Mouse (Mus musculus): Measurements from ENCODE around the gene Kif14. TPM values are rescaled to one million over a fixed set of nuclear protein-coding genes. Genes with fewer than 3 reads are reported as not detected.
"Not testable (repeated sequence)": the region's sequence is repeated elsewhere in the genome, so short reads cannot be mapped to it uniquely, and the experiment has no call there.

Kif14 gene
- total RNA-seq, 2 experiments from 2014 or later, result 5.8 to 18.7 TPM

DNA sequence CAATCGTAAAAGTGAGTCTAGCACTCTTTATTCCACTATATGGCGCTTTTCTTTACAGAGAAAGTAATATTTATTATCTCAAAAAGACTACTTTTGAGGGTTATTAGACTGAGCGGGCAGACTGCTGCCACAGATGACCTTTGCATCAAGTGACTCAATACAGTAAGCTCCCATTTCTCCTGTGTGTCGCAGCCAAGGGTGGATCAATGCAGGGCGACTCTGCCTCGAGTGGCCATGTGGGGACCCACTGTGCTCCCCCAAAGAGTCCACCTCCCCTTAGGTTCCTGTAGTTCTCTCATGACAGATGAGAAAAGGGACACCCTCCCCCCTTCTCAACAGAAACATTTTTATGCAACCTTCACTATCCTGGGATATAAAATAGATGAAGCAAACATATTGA is 84.1 kb downstream of the Kif14 start:
- no peak; the same call in 1 of the 2 replicates for ATAC-seq (replicated peaks; ENCODE audit: low FRiP score, poor library complexity, severe bottlenecking)

DNA sequence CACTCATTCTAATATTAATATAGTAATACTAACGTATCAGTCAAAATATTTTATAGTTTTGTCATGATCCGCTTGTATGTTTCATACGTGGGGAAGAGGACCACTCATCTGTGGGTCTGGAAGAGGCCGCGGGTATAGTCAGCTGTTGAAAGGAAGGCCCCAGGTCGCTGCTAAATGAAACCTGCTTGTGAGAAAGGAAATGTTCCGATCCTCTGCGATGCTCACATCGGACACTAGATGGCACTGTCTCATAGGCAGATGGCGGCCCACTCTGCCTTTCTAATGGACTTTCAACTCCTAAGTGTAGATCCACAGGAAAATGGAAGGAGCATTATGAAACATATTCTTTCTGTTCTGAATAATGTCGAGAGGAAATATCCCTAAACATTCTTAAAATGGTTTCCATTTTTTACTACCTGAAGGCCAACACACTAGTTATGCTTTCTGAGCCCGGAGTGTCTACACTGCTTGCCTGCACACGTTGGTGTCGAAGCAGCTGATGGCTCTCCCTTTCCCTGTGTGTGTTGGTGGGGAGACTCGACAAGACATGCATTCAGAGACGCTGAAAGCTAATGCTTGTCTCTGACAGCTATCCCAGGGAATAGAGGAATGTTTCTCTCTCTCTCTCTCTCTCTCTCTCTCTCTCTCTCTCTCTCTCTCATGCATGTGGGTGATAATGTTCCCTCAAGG is 84.9 kb downstream of the Kif14 start:
- ATAC-seq (replicated peaks; ENCODE audit: low FRiP score, poor library complexity, severe bottlenecking), result peak; percentile 86

DNA sequence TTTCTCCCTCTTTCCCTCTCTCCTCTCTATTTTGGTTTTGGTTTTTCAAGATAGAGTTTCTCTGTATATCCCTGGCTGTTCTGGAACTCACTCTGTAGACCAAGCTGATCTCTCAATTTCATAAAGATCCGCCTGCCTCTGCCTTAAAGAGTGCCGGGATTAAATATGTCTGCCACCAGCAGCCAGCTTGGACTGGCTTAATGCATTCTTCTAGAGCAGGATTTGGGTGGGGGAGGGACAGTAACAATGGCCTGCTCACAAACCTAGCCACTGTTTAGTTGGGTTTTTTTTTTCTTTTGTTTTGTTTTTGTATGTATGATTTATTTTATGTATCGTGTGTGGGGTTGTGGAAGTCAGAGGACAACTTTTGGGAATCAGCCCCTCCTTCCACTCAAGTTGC is 88.5 kb downstream of the Kif14 start:
- ATAC-seq (replicated peaks; ENCODE audit: low FRiP score, poor library complexity, severe bottlenecking), result no peak

DNA sequence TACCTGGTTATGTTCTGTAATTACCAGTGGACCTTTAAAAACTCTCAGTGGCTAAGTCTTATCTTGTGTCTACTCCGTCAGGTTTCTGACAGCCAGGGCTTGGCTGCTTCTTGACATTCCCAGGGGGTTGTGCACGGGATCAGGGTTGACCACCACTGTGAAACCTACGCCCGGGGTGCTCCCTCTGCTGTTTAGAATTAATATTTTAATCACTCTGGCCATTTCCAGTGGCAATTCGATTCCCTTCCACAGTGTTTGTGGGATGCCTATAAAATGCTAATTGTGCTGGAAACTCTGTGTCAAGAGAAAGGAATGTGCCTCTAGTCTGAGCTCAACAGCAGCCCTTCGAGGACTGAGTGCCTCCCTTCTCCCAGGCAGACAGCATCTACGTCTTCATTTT is 89.7 kb downstream of the Kif14 start:
- ATAC-seq (replicated peaks; ENCODE audit: low FRiP score, poor library complexity, severe bottlenecking), result no peak

DNA sequence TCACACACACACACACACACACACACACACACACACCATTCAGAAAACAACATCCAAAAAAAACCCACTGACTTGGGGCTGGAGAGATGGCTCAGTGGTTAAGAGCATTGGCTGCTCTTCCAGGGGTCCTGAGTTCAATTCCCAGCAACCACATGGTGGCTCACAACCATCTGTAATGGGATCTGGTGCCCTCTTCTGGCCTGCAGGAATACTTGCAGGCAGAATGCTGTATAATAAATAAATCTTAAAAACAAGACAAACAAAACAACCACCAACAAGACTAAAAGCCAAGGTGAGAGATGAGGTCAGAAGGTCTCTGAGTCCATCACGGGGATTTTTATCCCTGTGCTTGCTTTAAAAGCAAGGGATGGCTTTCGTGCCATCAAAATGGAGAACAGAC is 90.5 kb downstream of the Kif14 start:
- ATAC-seq (replicated peaks; ENCODE audit: low FRiP score, poor library complexity, severe bottlenecking), result not testable (repeated sequence)

DNA sequence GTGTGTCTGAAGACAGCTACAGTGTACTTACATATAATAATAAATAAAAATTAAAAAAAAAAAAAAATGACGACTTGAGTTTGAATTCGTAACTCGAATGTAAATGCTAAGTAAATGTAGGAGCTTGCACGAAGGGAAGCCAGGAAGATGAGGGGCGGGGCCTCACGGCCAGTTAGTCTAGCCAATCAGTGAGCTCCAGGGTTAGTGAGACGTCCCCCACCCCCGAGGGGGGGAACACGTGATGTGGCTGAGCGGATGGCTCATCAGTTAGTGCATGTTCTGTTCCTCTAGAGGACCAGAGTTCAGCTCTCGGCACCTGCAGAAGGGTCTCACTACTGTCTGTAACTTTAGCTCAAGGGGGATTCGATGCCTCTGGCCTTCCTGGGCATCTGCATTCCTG is 91.3 kb downstream of the Kif14 start:
- ATAC-seq (replicated peaks; ENCODE audit: low FRiP score, poor library complexity, severe bottlenecking), result no peak

DNA sequence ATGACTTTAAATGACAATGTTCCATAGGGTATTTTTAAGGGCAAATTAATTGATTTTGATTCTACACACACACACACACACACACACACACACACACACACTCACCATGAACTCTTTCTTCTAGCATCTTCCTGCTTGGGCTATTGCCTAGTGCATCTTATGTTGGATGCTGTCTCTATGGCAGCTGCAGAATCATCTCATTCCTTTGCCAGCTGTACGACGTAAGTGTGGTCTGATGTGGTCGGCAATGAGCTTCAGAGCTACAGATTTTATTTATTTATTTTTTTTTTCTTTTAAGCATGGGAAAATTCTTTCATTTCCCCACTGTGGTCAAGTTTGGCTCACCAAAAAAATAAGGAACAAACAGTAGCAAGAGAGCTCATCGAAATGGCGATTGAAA is 92.6 kb downstream of the Kif14 start:
- ATAC-seq (replicated peaks; ENCODE audit: low FRiP score, poor library complexity, severe bottlenecking), result no peak

DNA sequence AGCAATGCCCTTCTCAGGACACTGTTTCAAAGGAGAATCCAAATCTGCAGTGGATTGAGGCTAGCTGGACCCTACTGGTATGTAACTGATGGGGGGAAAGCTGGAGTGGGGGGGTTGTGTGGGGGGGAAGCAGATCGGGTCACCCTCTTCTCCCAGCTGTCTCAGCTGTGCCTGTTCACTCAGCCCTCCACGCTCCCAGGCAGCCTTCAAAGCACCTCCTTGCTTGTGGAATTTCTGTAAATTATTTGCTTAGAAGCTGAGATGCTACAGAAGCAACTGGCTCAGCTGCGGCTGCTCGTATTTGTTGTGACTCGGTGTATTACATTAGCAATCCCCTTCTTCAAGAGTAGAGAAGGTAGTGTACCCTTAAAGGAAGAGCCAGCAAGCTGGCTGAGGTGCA is 93.1 kb downstream of the Kif14 start:
- ATAC-seq (replicated peaks; ENCODE audit: low FRiP score, poor library complexity, severe bottlenecking), result no peak

DNA sequence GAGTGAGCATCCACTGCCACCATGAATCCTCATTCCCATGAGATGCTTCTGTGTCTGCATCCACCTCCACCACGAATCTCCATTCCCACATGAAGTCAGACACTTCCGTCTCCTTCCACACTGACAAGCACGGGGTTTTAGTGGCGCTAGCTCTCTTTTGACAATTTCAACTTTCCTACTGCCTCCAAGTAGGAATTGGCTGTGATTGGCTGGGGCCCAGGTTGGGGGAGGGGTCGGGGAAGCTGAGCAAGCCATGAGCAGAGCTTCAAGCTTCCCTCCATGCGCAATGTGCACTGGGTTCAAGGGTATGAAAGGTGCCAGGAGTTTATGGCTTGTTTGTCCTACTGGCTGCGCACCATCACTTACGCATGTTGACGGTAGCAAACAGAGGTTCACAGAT is 93.6 kb downstream of the Kif14 start:
- ATAC-seq (replicated peaks; ENCODE audit: low FRiP score, poor library complexity, severe bottlenecking), result no peak

DNA sequence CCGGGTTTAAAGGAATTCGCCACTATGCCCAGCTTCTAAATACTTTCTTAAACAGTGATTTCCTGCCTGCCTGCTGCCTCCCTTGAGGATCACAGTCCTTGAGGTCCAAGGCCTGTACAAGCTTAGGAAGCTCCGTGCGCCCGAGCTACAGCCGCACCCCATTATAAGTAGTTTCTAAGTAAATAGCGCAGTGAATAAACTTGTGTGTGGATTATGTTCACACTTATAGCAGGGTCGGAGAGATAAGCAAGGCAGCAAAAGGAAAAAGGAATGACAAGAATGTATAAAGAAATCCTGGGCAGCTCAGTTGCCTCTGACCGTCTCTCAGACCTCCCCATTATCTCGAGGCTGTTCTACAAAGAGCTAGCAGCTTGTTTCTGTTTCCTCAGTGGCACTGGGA is 95.7 kb downstream of the Kif14 start:
- no peak for ATAC-seq (replicated peaks; ENCODE audit: low FRiP score, poor library complexity, severe bottlenecking)

DNA sequence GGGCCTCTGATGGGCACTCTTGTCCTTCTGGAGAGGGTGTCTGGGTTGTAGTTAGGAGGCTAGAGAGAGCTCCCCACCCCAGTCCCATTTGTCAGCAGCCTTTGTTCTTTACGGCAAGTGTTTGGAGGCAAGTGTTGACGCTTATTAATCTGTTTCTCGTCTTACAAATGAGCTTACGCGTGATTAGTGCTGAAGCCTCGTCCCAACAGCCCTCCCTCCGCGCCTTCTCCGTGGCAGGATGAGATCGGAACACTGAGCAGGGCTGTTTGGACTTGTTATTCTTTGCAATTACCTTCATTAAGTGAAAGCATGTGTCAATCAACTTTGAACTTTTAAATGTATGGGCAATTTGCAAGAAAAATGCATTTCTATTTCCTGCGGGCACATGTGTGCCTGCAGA is 97.0 kb downstream of the Kif14 start:
- no peak for ATAC-seq (replicated peaks; ENCODE audit: low FRiP score, poor library complexity, severe bottlenecking)

DNA sequence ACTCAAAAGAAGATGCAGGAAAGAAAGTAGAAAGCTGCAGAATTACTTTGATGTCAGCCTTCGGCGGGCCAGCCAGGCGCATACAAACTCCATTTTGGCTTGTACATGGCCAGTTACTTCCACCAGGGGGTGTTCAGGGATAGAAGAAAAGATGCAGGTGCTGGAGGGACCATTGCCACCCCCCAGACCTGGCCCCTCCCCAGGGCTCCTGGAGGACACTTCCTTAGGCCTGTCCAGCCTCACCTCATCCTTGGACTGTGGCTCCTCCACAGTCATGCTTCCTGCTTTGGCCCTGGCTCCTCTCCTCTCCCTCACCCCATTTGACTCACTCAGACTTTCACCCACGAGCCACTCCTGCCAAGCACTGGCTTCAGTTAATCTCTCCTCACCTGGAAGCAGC is 98.8 kb downstream of the Kif14 start:
- ATAC-seq (replicated peaks; ENCODE audit: low FRiP score, poor library complexity, severe bottlenecking), result no peak

DNA sequence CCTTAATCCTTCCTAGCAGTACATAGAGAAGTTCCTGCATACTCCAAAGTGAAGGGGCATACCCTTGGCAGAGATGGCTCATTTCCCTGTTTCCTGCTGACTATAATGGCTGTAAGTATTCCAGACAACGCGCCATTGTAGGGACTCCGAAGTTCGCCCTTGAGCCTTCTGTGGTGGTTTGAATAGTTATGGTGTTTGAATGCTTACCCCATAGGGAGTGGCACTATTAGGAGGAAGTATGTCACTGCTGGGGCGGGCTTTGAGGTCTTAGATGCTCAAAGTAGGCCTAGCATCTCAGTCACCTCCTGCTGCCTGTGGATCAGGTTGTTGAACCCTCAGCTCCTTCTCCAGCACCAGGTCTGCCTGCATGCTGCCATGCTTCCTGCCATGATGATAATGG is 100.2 kb downstream of the Kif14 start:
- no peak for ATAC-seq (replicated peaks; ENCODE audit: low FRiP score, poor library complexity, severe bottlenecking)

DNA sequence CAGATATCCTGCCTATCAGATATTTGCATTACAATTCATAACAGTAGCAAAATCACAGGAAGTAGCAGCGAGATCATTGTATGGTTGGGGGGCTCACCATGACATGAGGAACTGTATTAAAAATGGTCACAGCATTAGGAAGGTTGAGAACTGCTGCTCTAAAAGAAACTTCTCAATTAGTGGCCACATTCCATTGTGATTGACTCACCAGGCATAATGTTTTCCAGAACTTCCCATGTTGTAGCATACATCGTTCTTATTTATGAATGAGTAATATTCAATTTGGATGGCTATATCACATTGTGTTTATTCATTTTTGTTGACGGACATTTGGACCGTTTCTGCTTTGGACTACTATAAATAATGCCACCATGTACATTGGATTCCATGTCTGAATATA is 101.5 kb downstream of the Kif14 start:
- ATAC-seq (replicated peaks; ENCODE audit: low FRiP score, poor library complexity, severe bottlenecking), result no peak

DNA sequence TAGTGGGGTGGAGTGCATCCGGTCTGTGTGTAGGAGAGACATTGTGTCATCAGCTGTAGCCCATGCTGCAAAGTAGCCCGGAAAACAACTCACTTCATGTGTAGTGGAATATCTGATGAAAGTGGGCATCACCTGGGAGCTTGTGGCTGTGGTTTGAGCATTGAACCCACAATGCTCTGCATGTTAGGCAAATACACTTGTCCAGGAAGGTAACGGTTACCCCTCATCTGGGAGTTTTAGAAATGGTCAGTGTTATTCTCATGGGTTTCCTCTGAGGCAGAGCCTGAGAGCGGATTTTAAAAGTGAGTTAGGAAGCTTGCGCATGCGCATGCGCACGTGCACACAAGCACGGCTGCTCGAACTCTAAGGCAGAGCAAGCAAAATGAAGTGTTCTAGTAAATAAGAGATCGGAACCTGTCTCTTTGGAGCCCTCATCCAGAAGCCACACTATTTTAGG is 102.6 kb downstream of the Kif14 start:
- no peak for ATAC-seq (replicated peaks; ENCODE audit: low FRiP score, poor library complexity, severe bottlenecking)

DNA sequence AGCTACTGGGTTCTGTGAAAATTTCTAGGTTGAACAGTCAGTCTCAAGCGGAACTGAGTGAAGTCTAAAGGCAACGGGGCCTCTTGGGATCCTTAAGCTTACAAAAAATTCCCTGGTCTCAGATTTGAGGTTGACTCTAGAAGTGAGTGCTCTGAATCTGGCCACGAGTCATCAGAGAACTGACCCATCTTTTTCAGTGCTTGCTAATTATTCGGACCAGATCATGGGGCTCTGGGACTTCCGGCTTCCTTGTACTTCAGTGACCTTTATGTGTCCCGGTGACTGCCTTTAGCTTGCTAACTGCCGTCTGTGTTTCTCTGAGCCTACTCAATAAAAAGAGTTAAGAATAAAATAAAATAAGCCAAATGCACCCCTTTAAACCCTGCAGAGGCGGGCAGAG is 103.1 kb downstream of the Kif14 start:
- ATAC-seq (replicated peaks; ENCODE audit: low FRiP score, poor library complexity, severe bottlenecking), result no peak

DNA sequence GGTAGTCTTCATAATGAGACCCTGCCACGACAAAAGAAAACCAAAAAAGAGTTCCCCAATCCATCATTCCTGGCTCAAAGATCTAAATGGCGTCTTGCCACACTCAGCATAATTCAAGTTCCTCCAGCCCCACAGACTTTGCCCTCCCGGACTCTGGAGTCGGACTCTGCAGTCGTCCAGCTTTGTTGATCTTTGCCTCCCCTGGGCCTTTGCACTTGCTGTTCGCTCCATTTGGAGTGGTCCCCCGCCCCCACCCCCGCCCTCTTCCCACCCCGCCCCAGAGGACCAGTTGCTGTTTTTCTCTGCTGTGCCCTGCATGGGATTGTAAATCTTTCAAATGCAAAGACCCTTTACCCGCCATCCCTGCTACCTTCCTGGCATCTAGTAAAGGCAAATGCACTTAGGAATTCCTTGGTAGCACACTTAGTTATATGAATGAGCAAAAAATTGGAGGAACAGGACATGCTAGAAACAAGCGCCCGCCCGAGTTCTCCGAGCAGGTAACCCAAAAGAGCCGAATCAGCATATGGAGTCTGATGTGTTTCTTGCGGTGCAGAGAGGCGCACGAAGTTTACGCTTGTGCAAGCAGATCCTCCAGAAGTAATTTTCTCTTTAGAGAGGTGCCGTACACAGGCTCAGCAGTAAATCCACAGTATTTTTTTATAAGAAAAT is 103.6 kb downstream of the Kif14 start:
- no peak for ATAC-seq (replicated peaks; ENCODE audit: low FRiP score, poor library complexity, severe bottlenecking)

DNA sequence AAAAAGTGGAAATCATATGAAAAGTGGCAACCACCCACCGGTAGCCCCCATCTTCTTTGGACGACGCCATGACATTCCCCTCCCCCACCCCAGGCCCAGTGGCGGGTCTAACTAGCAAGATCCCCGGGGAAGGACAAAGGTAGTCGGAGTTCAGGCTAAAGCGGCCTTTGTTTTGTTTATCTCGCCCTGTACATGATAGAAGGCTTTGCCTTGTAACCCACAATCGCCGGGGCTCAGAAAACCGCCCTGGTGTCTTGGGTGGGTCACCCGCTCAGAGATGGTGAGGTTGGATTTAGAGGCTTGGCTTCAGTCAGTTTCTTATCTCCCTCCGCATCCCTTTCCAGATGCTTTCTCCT is 104.1 kb downstream of the Kif14 start:
- ATAC-seq (replicated peaks; ENCODE audit: low FRiP score, poor library complexity, severe bottlenecking), result no peak

DNA sequence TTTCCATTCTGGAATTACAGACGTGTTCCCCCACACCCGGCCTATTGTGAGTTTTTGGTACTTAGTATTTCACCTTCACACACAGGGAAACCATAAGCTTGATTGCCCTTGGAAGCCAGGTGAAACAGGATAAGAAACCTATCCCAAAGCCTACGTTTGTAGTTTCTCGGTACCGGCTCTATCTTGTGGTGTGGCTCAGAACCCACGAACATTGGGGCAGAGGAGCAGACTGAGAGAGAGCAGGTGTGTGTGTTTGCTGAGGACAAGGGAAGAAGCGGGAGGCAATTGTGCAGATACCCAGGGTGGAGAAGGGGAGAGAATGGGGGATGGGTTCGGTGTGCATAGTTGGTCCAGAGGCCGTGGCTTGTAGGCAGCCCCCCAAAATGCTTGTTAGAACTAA is 104.8 kb downstream of the Kif14 start:
- no peak for ATAC-seq (replicated peaks; ENCODE audit: low FRiP score, poor library complexity, severe bottlenecking)

DNA sequence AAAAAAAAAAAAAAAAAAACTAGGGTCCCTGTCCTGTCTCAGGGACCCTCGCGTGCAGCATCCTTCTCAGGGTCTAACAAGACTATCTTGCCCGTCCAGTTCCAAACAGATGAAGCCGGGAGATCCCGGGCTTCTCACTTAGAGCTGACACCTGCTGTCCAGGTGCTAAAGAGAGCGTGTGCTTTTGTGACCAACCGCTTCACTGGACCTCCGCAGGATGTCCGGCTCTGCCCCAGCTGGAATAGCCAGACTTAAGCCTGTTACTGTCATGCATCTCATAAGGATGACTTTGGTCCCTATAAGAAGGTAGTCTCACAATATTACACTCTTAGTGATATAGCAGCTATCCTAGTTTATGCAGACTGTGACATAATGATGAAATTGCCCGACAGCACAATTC is 105.4 kb downstream of the Kif14 start:
- no peak for ATAC-seq (replicated peaks; ENCODE audit: low FRiP score, poor library complexity, severe bottlenecking)

DNA sequence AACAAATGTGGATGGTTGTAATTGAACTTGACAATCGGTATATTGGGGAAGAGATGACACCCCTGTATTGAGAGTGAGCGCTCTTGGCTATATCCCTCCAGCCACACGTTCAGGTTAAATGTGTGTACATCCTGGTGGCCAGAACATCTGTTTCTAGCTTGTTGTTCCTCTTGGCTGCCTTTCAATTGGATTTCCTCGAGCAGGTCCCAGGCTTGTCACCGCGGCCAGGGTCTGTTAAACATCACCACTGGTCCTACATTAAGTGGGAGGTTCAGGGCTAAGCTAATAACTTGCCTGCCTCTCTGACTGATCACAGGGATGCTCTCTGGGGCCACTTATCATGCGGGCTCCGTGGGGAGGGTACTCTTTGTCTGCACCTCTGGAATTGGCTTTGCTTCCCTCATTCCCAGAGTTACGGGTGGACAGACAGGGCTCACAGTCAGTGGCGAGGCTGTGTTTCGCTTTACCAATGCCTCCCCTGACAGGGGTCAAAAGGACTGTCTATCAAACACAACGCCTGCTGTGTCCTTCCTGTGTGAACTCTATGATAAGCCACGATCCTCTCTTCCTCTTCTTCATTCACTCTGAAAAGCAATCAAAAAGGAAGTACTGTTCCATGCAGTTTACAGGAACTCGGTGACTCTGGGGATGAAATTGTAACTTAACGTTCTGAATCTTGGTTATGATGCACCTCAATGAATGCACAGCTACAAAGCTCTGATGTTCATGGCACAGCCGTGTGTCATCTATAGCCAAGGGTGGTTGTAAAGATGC is 111.9 kb downstream of the Kif14 start:
- ATAC-seq (replicated peaks; ENCODE audit: low FRiP score, poor library complexity, severe bottlenecking), result no peak
